Mouse (Mus musculus): ENCODE results near the gene Scn3a.

Gene Scn3a

GRCm38 (mm10) chr2:65413746-65414145 is 153.7 kb downstream of the Scn3a start:
- peak; percentile 36 to 67 for DNase-seq (ENCODE audit: low spot score in 2 of 2)

Data from right cerebral cortex, postnatal 10 days (tissue).